Mouse (Mus musculus) CD4-positive helper T cell, adult 2 months (primary cell): Measurements from ENCODE around the gene Ncoa1.
A peak's percentile ranks its signal among the peaks of the same experiment; 100 is the strongest.

Source experiments
- DNase-seq: peaks from one replicate; pipeline ENCODE4 v3.0.0-alpha.2; 2012; ENCODE audit warnings: low read depth, missing footprints, low spot score

Gene Ncoa1

GRCm38 (mm10) chr12:4230156-4230555, 246.8 kb downstream of the Ncoa1 start:
- no peak for DNase-seq

- no peak for DNase-seq
These were observed 264.1 kb downstream of the Ncoa1 start for GRCm38 (mm10) chr12:4212908-4213307.

DNA sequence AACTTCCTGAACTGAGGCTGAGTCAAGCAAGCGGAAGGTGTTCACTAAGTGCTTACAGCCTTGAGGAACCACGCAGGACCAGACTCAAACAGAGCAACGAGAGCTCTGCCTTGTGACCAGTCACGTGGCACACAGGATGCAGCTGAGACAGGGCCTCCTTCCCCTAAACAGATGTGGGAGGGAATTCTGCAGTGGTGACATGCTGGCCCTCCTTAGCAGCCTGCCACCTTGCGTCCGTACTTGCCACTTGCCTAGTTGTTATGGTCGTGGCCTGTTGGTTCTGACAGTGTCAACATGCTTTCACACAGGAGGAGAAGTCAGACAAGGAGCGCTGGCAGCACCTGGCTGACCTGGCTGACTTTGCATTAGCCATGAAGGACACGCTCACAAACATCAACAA, 265.8 kb downstream of the Ncoa1 start:
- no peak for DNase-seq

DNA sequence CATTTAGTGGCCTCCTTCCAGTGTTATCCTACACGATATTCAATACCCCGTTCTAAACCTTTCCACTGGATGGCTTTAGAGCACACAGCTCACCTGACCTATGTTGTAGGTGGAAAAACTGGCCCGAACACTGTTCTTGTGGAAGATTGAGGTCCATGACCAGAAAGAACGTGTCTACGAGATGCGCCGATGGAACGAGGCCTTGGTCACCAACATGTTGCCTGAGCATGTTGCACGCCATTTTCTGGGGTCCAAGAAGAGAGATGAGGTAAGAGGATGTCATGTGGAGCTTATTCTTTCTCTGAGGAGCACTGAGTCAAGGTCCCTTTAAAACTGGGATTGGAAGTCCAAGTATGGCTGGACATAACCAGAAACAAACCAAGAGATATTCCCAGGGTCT, 267.8 kb downstream of the Ncoa1 start:
- no peak for DNase-seq

DNA sequence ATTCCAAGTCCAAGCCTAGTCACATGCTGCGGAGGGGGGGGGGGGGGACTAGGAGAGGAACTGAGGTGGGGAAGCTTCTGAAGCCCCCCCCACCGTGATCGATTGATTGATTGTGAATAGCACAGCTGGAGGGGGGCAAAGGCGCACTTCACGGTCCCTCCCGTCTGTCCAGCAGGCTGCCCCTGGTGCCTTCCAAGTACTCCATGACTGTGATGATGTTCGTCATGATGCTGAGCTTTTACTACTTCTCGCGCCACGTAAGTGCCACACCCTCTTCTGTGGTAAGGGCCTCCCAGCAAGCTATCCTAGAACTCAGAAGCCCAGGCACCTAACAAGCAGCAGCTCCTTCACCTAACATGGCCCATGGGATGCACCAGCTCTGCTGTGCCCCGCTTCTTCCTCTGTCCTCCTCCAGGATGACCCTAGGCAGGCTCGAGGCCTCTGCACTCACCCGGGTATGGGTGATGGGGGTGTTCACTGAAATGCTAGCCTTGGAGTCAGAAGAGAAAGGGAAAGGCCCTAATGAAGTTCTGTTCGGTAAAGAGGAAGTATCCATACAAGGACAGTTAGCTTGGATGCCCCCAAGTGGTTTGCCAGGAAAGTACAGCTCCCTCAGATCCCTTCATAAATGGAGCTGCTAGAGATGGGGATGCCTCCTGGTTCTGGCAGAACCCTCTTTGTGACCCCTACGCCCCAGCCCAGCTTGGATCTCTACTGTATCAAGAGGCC, 268.4 kb downstream of the Ncoa1 start:
- peak; percentile 55 for DNase-seq

- DNase-seq = no peak
These were observed 270.9 kb downstream of the Ncoa1 start for GRCm38 (mm10) chr12:4206106-4206505.

- DNase-seq = no peak
These were observed 274.8 kb downstream of the Ncoa1 start for GRCm38 (mm10) chr12:4202206-4202605.

DNA sequence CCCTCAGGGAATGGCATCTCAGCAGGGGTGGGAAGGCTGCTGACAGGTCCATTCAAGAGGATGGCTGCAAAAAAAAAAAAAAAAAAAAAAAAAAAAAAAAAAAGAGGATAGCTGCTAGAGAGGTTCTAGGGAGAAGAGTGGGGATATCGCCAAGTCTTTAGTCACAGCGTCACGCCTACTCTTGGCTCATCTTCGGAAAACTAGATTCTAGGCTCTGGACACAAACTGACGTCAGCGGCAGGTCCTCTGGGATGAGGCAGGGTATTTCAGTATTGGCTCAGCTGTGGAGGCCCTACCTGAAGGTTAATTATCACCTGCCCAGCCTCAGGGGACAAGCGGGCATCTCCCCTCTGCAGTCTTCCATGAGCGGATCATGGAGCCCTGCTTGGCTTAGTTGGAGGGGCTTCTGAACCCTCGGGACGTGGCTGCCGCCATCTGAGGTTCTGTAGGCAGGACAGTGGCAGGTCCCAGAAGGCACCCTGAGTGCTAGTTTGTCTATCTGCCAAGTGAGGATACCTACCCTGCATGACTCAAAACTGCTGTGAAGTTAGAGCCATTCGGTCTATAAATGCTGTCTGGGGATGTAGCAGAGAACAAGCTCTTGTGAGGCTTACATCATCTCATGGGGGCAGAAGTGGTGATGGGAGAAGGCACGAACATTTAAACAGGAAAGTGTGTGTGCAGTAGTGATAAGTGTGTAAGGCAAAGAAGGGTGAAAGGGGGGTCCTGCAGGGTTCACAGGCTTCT, 275.4 kb downstream of the Ncoa1 start:
- DNase-seq = no peak

- DNase-seq = no peak
These were observed 277.7 kb downstream of the Ncoa1 start for GRCm38 (mm10) chr12:4199271-4199670.

- no peak for DNase-seq
These were observed 278.3 kb downstream of the Ncoa1 start for GRCm38 (mm10) chr12:4198702-4199101.
